Mouse (Mus musculus): ENCODE results near the gene Dio1. TPM values are rescaled to one million over a fixed set of nuclear protein-coding genes. Genes with fewer than 3 reads are reported as not detected.

The Dio1 gene
- total RNA-seq (2023): not detected

DNA sequence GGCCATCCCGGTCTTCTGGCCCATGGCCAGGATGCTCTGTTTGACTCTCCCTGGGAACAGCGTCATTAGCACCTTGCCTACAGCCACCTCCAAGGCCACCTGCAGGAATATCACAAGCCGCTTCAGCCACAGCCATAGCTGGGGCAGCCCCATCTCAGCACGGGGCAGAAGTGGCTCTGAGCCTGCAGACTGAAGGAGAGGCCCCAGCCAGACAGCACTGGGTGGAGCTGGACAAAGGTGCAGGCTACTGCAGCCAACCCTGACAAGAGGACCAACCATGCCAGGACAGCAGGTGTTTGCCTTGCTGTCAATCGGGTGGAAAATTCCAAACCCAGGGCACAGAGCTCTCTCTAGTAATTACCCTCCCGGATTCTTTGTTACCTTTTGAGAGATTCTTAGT, at the start of gene Dio1:
TSS of gene Dio1 (minus strand) at position 204 of the 400 bp plus-strand sequence.

GRCm38 (mm10) chr4:107313690-107314478, 6.9 kb upstream of the Dio1 start, which contains the start of gene Yipf1:
Yipf1 (plus strand) TSS chr4:107314363.

DNA sequence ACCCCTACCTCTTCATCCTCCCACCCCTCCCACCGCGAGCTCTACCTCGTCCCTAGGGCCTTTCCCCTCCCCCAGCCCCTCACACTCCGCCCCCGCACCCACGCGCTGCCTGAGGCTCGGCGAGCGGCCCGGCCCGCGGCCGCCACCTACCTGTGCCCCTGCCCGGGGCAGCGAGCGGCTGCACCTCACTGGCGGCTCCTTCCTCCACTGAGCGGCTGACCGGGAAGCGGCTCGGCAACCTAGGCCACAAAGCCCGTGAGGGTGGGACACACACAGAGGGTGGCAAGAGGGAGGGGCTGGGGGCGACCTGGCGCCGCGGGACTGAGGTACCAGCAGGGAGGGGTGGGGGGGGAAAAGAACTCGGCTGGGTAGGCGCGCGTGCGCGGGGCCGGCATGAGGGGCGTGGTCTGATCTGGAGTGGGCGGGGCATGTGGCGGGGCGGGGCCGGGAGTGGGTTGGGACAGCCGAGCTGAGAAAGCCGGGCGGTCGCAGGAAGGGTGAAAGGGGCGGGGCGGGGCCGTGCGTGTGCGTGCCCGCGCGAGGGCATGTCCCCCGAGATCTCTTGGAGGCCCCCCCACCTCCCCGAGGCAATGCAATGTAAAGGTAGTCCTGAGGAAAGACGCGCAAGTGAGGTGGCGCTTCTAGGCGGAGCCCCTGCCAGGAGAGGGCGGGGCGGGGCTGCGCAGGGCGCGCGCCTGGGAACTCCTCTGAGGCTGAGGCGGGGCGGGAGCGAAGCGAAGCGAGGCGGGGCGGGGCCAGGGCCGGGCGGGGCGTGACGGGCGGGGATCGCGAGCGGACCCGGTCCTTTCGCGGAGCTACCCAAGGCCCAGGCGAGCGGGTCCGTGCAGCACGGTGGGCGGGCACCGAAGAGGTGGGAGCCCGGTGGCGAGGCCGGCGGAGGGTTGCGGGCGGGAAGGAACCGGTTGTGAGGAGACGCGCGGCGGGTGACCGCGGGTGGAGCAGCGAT, 53.6 kb downstream of the Dio1 start, which contains the start of the genes Lrrc42 and Hspb11:
TSS of gene Lrrc42 (minus strand) at position 408 of the 967 bp plus-strand sequence.
TSS of gene Hspb11 (plus strand) at position 469 of the 967 bp plus-strand sequence.

Other genes with a start within 250 kb of the Dio1 start
- 10 to 100 TPM; 37.5 to 40.3 TPM for gene Mrpl37, start 240.3 kb downstream of the Dio1 start, total RNA-seq (2023)
- gene Cyb5rl, start 240.2 kb downstream of the Dio1 start, total RNA-seq (2023): 1 to 10 TPM; 6.3 to 6.4 TPM
- gene Cdcp2, start 210.3 kb downstream of the Dio1 start, total RNA-seq (2023): not detected
- gene Tmem59, start 128.8 kb downstream of the Dio1 start, total RNA-seq (2023): 100 to 1,000 TPM; 146 to 157 TPM
- 10 to 100 TPM; 50.4 to 50.5 TPM for gene Tceanc2, start 128.1 kb downstream of the Dio1 start, total RNA-seq (2023)
- gene Ldlrad1, start 98.0 kb downstream of the Dio1 start, total RNA-seq (2023): not detected
- 10 to 100 TPM; 16.9 to 17.0 TPM for gene Lrrc42, start 53.6 kb downstream of the Dio1 start, total RNA-seq (2023)
- gene Hspb11, start 53.6 kb downstream of the Dio1 start, total RNA-seq (2023): 10 to 100 TPM; 14.1 to 15.1 TPM
- 10 to 100 TPM; 54.2 to 55.0 TPM for gene Yipf1, start 7.2 kb upstream of the Dio1 start, total RNA-seq (2023)
- 1 to 10 TPM; 3.0 to 4.4 TPM for gene Ndc1, start 60.6 kb upstream of the Dio1 start, total RNA-seq (2023)
- gene Glis1, start 127.4 kb upstream of the Dio1 start, total RNA-seq (2023): 1 to 10 TPM in 1 of 2 experiments, under 1 TPM in 1; 0.43 to 1.6 TPM

All from monocyte, adult 59 days (primary cell).